In the genomic region with DNA sequence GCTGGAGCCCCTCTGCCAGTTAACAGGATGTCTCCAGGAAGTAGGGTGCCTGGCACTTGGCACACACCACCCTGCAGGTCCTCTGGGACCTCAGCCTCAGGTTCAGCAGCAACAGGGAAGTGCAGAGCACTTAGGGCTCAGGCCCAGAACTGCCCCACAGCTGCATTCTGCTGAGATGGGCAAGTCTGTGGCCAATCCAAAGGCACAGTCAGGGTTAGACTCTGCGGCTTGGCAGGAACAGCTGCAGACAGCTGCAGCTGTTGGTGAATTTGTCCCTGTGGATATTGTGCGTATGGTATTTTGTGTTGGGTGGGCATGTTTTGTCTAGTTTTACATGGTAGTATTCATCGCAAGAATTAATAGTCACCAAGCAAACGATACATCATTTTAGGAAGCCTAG, we compare ENCODE assay signal across 8 mouse cellular contexts. TPM values are rescaled to one million over a fixed set of nuclear protein-coding genes. Genes with fewer than 3 reads are reported as not detected.
DNase-seq lines count a peak whose midpoint lies in the region; ATAC-seq lines count a peak whose summit lies in the region.

No protein-coding gene starts in this region.

- H3K36me3 ChIP-seq in lung, embryonic 15.5 days, result peaks cover 4% of the 10 kb centered on the region
- peaks cover 12% of the 10 kb centered on the region; the same call in 1 of the 2 replicates for H3K36me3 ChIP-seq in embryonic facial prominence, embryonic 14.5 days (ENCODE audit: control insufficient read depth, insufficient read depth, low read length)
- H3K36me3 ChIP-seq in stomach, embryonic 14.5 days (ENCODE audit: control insufficient read depth, insufficient read depth, low read length), result peaks cover 9% of the 10 kb centered on the region; the same call in 1 of the 2 replicates

- 60% methylated on average over 4 of the region's 4 CpGs for WGBS in lung, embryonic 15.5 days
- 80% methylated on average over 4 of the region's 4 CpGs for WGBS in embryonic facial prominence, embryonic 14.5 days
- WGBS in stomach, embryonic 14.5 days, result 70% methylated on average over 4 of the region's 4 CpGs

- no peak overlapping the region for H3K4me3 ChIP-seq in lung, embryonic 15.5 days
- no peak overlapping the region for H3K4me3 ChIP-seq in embryonic facial prominence, embryonic 14.5 days (ENCODE audit: low read depth, low read length)
- H3K4me3 ChIP-seq in stomach, embryonic 14.5 days (ENCODE audit: low read depth, low read length), result no peak overlapping the region

- peak; percentile 94 for DNase-seq in heart, adult 11 months
- DNase-seq in heart, postnatal 14 days, result no peak
- no peak for DNase-seq in lung, postnatal 25 days (ENCODE audit: low spot score)
- peak; percentile 68 for DNase-seq in embryonic facial prominence, embryonic 14.5 days (ENCODE audit: low spot score)
- no peak for DNase-seq in cerebellum, adult 8-10 months
- DNase-seq in layer of hippocampus, postnatal 25 days (ENCODE audit: extremely low spot score in 1 of 2, low spot score in 1 of 2), result no peak

- H3K27ac ChIP-seq in lung, embryonic 15.5 days, result peak overlapping the region; percentile 58
- no peak overlapping the region for H3K27ac ChIP-seq in embryonic facial prominence, embryonic 14.5 days (replicated peaks; ENCODE audit: low read depth, low read length)
- peak overlapping the region; percentile 4; the same call in 1 of the 2 replicates for H3K27ac ChIP-seq in stomach, embryonic 14.5 days (ENCODE audit: low read length)

- no peaks in the 10 kb centered on the region for H3K27me3 ChIP-seq in lung, embryonic 15.5 days
- H3K27me3 ChIP-seq in embryonic facial prominence, embryonic 14.5 days (replicated peaks; ENCODE audit: control insufficient read depth, insufficient read depth, low read length), result no peaks in the 10 kb centered on the region
- no peaks in the 10 kb centered on the region for H3K27me3 ChIP-seq in stomach, embryonic 14.5 days (ENCODE audit: control insufficient read depth, insufficient read depth, low read length)

- H3K4me1 ChIP-seq in lung, embryonic 15.5 days, result peaks cover 47% of the 10 kb centered on the region
- H3K4me1 ChIP-seq in embryonic facial prominence, embryonic 14.5 days (ENCODE audit: control insufficient read depth, insufficient read depth, low read length), result peaks cover 9% of the 10 kb centered on the region
- peaks cover 10% of the 10 kb centered on the region; the same call in 1 of the 2 replicates for H3K4me1 ChIP-seq in stomach, embryonic 14.5 days (ENCODE audit: control insufficient read depth, insufficient read depth, low read length)

- intact Hi-C loops in heart, postnatal 14 days (cut with DNase I), result no loop called here

- H3K4me2 ChIP-seq in lung, embryonic 15.5 days, result no peak overlapping the region
- no peak overlapping the region for H3K4me2 ChIP-seq in embryonic facial prominence, embryonic 14.5 days (ENCODE audit: low read depth, low read length)
- H3K4me2 ChIP-seq in stomach, embryonic 14.5 days (replicated peaks; ENCODE audit: low read depth, low read length), result no peak overlapping the region

- H3K9ac ChIP-seq in lung, embryonic 15.5 days, result no peak overlapping the region
- no peak overlapping the region for H3K9ac ChIP-seq in embryonic facial prominence, embryonic 14.5 days (ENCODE audit: low read depth, low read length)
- H3K9ac ChIP-seq in stomach, embryonic 14.5 days (replicated peaks; ENCODE audit: low read depth, low read length), result no peak overlapping the region

- no peaks in the 10 kb centered on the region for H3K9me3 ChIP-seq in lung, embryonic 15.5 days
- H3K9me3 ChIP-seq in embryonic facial prominence, embryonic 14.5 days (ENCODE audit: control insufficient read depth, low read length), result no peaks in the 10 kb centered on the region
- no peaks in the 10 kb centered on the region for H3K9me3 ChIP-seq in stomach, embryonic 14.5 days (ENCODE audit: control insufficient read depth, low read depth, low read length)

- peak; percentile 59 for ATAC-seq in lung, embryonic 15.5 days (ENCODE audit: borderline replicate concordance, extremely low read depth, low FRiP score, low TSS enrichment)
- peak; percentile 67 for ATAC-seq in embryonic facial prominence, embryonic 14.5 days (ENCODE audit: low read depth)
- ATAC-seq in stomach, embryonic 14.5 days (ENCODE audit: insufficient number of reproducible peaks, insufficient read depth, low FRiP score, low read depth), result peak; percentile 25; the same call in 1 of the 2 replicates

RNA-seq across cellular contexts. Expression of a gene that starts 5.8 kb away (rescaled TPM):
- total RNA-seq in heart, postnatal 14 days (2021), result 10 to 100 TPM; 32.2 to 33.5 TPM
- polyA plus RNA-seq in lung, embryonic 15.5 days (2015; fragmentation: Nextera tagmentation; extraction: Ambion mirVana), result 49.9 and 59.8 TPM in 2 replicates
- polyA plus RNA-seq in embryonic facial prominence, embryonic 14.5 days (2014; fragmentation: Nextera tagmentation; extraction: Ambion mirVana), result 40.7 and 47.0 TPM in 2 replicates
- polyA plus RNA-seq in stomach, embryonic 14.5 days (2014; fragmentation: Nextera tagmentation; extraction: Ambion mirVana), result 42.7 and 46.4 TPM in 2 replicates
- total RNA-seq in layer of hippocampus, postnatal 25 days (2021), result 10 to 100 TPM; 27.3 to 33.4 TPM

RNA-seq across cellular contexts. Expression of a gene that starts 6.1 kb away (rescaled TPM):
- total RNA-seq in heart, postnatal 14 days (2021), result 100 to 1,000 TPM; 282 to 299 TPM
- polyA plus RNA-seq in lung, embryonic 15.5 days (2015; fragmentation: Nextera tagmentation; extraction: Ambion mirVana), result 166 and 183 TPM in 2 replicates
- polyA plus RNA-seq in embryonic facial prominence, embryonic 14.5 days (2014; fragmentation: Nextera tagmentation; extraction: Ambion mirVana), result 175 and 190 TPM in 2 replicates
- 209 and 226 TPM in 2 replicates for polyA plus RNA-seq in stomach, embryonic 14.5 days (2014; fragmentation: Nextera tagmentation; extraction: Ambion mirVana)
- total RNA-seq in layer of hippocampus, postnatal 25 days (2021), result 100 to 1,000 TPM in 1 of 2 experiments, 10 to 100 TPM in 1; 99.6 to 106 TPM

Comparison
In these comparisons a context has a peak if more than half of its experiments do, and no peak if none do; other contexts are left out.
1. DNase-seq: peak in heart, adult 11 months (single experiment) and embryonic facial prominence, embryonic 14.5 days (single experiment); none in heart, postnatal 14 days (0 of 2), lung, postnatal 25 days (single experiment), cerebellum, adult 8-10 months (single experiment) and layer of hippocampus, postnatal 25 days (0 of 2).
2. Peak in every context shown above with its lines, with median percentiles within 50 percentile points of each other: ATAC-seq.